Mouse (Mus musculus): Measurements from ENCODE around the gene Dusp22. TPM values are rescaled to one million over a fixed set of nuclear protein-coding genes. Genes with fewer than 3 reads are reported as not detected.

Dusp22 gene
- polyA plus RNA-seq (2012; rRNA removed): 22.8 and 25.2 TPM in 2 replicates

DNA sequence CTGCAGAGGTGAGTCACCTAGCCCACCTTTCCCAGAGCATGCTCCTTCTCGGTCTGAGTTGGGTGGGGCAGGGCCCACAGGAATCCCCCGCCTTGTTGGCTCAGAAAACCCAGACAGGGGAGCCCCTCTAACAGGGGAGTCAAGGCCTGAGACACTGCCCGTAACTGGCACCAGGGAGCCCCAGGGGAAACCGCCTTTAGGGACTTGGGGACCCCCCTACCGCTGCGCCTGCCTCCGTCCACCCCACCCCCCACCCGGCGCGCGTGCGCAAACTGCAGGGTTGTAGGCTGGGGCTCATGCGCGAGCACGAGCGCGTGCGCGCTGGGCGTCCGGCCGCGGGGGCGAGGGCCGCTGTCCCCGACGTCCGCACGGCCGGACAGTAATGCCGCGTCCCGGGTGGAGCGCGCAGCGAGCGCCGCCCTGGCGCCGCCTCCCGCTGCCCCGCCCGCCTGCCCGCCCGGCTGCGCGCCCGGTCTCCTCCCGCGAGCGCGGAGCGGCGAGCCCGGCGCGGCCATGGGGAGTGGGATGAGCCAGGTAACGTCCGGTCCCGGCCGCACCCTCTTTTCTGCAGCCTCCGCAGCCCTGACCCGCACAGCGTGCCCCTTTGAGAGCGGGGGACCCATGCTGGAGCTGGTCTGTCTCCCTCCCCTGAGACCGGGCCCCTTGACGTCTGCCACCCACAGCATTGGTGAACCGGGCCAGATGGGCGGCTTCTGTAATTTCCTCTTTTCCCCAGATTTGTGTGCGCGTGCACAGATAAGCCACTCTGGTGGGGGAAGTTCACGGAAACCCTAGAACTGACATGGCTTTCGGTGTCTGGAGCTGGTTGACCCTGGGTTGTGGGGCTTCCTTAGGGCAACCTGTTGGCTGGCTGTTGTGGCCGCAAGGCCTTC is at the start of gene Dusp22:
TSS of gene Dusp22 (plus strand) at position 387 of the 893 bp plus-strand sequence.
- TF ChIP-seq POLR2A (IDR thresholded peaks at IDR 0.05; ENCODE audit: low read depth, low read length) (peak; percentile 20), CTCF (conservative IDR thresholded peaks at IDR 0.05; ENCODE audit: insufficient read depth, insufficient read length, low read depth, low read length) (no peak)
- Histone ChIP-seq H3K4me1 (ENCODE audit: control insufficient read depth, insufficient read depth, low read length) (peaks cover 3% of the 10 kb centered on the region; the same call in 1 of the 2 replicates), H3K27ac (ENCODE audit: insufficient read depth, low read depth, low read length) (peak within 1 kb of the TSS; percentile 85), H3K4me3 (ENCODE audit: insufficient read depth, low read depth, low read length) (peak within 1 kb of the TSS; percentile 93), H3K27me3 (replicated peaks; ENCODE audit: control insufficient read depth, insufficient read depth, low read length) (no peaks in the 10 kb centered on the region), H3K36me3 (ENCODE audit: control insufficient read depth, insufficient read depth, low read length) (no peaks in the 10 kb centered on the region)
- peak; percentile 94 for DNase-seq
- WGBS: under 1% methylated on average over 74 of the region's 74 CpGs

- Histone ChIP-seq H3K27me3 (replicated peaks; ENCODE audit: control insufficient read depth, insufficient read depth, low read length) (no peaks in the 10 kb centered on the region), H3K4me1 (ENCODE audit: control insufficient read depth, insufficient read depth, low read length) (no peaks in the 10 kb centered on the region), H3K36me3 (ENCODE audit: control insufficient read depth, insufficient read depth, low read length) (no peaks in the 10 kb centered on the region), H3K27ac (ENCODE audit: insufficient read depth, low read depth, low read length) (no peak overlapping the region), H3K4me3 (ENCODE audit: insufficient read depth, low read depth, low read length) (no peak overlapping the region)
- 81% methylated on average over 6 of the region's 6 CpGs for WGBS
- no peak for TF ChIP-seq CTCF (conservative IDR thresholded peaks at IDR 0.05; ENCODE audit: insufficient read depth, insufficient read length, low read depth, low read length)
- DNase-seq: no peak
Measured at GRCm38 (mm10) chr13:30612079-30612794, 47.6 kb upstream of the Dusp22 start.

DNA sequence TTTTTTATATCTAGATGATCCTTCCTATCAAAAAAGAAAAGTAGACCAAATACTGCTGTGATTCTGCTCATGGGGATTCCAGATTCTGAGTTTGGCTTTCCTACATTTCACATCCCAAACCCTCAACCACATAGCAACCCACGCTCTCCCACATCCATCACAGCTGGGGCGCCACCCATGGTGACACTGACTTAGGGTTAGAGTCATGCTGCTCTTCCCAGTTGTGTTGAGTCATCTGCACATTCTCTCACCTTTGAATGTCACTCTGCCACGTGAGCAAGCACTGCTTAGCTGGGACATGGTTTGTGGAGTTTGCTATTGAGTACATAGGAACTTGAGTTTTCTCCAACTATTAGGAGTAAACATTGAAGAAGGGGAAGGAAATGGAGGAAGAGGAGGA is 40.1 kb upstream of the Dusp22 start:
- H3K4me1 ChIP-seq (ENCODE audit: control insufficient read depth, insufficient read depth, low read length): no peaks in the 10 kb centered on the region
- TF ChIP-seq POLR2A (IDR thresholded peaks at IDR 0.05; ENCODE audit: low read depth, low read length): no peak
- TF ChIP-seq CTCF (conservative IDR thresholded peaks at IDR 0.05; ENCODE audit: insufficient read depth, insufficient read length, low read depth, low read length): no peak
- no peak overlapping the region for H3K4me3 ChIP-seq (ENCODE audit: insufficient read depth, low read depth, low read length)
- DNase-seq: no peak
- 75% methylated on average over 3 of the region's 3 CpGs for WGBS
- no peaks in the 10 kb centered on the region for H3K27me3 ChIP-seq (replicated peaks; ENCODE audit: control insufficient read depth, insufficient read depth, low read length)
- no peaks in the 10 kb centered on the region for H3K36me3 ChIP-seq (ENCODE audit: control insufficient read depth, insufficient read depth, low read length)
- no peak overlapping the region for H3K27ac ChIP-seq (ENCODE audit: insufficient read depth, low read depth, low read length)

DNA sequence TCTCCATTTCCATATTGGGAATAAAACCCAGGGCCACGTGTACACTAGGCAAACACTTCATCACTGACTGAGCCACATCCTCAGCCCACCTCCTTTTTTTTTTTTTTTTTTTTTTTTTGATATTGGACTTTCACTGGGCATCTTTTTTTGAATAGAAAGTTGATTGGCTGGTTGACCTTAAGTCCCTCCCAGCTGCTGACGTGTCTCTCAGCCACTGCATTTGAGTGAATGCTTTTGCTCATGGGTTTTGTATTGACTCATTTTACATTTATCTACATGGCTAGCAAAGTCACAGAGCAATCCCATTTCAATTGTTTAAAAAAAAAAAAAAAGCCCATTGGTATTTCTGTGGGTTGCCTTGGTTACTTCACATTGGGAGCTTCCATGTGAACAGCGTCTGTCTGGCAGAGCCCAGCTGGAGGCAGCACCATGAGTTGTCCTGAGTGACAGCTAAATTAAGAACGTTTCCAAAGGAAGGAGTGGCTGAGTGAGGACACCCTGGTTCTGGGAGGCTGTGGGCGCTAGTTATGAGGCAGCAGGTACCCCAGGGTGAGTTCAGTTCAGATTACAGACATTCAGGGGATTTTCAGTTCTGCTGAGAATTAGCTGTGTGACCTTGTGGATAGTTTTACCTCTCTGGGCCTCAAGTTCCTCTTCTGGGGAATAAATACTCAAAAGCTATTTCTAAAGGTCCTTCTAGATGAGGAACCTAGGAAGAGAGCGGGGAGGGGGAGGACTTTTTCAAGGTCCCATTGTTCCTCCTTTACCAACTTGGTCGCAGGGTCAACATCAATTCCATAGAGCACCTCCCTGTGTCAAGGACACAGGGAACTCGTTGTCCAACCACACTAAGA is 31.4 kb upstream of the Dusp22 start:
- no peaks in the 10 kb centered on the region for H3K27me3 ChIP-seq (replicated peaks; ENCODE audit: control insufficient read depth, insufficient read depth, low read length)
- no peak overlapping the region for H3K27ac ChIP-seq (ENCODE audit: insufficient read depth, low read depth, low read length)
- DNase-seq: no peak
- no peak overlapping the region for H3K4me3 ChIP-seq (ENCODE audit: insufficient read depth, low read depth, low read length)
- 70% methylated on average over 8 of the region's 8 CpGs for WGBS
- TF ChIP-seq POLR2A (IDR thresholded peaks at IDR 0.05; ENCODE audit: low read depth, low read length) (no peak), CTCF (conservative IDR thresholded peaks at IDR 0.05; ENCODE audit: insufficient read depth, insufficient read length, low read depth, low read length) (no peak)
- H3K4me1 ChIP-seq (ENCODE audit: control insufficient read depth, insufficient read depth, low read length): no peaks in the 10 kb centered on the region
- no peaks in the 10 kb centered on the region for H3K36me3 ChIP-seq (ENCODE audit: control insufficient read depth, insufficient read depth, low read length)

DNA sequence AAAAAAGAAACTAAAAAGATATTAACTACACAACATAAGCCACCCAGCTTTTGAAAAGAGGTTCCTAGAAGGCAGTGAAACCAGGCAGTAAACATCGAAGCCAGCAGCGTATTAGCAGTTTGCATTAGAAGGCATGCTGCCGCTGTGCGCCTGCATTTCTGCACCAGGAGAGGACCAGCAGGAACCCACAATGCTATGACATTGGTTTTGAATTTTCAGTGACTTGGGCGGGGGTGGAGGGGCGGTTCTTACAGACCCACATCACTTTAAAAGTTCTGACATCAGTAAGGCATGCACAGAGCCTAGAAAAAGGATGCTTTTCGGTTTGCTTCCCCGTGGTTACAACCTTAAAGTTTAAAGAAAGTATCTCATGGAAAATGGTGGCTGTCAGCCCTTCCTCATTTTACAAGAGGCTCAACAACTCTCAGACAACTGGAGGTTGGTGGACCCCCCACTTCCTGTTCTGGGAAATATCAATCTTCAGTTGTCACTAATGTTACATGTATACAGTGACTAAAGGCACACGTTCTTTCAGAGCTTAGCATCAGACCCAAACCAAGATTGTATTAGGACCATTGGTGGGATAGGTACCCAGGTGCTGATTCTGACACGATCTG is 29.9 kb upstream of the Dusp22 start:
- H3K4me3 ChIP-seq (ENCODE audit: insufficient read depth, low read depth, low read length): no peak overlapping the region
- no peak for DNase-seq
- no peaks in the 10 kb centered on the region for H3K36me3 ChIP-seq (ENCODE audit: control insufficient read depth, insufficient read depth, low read length)
- WGBS: 79% methylated on average over 10 of the region's 10 CpGs
- no peaks in the 10 kb centered on the region for H3K4me1 ChIP-seq (ENCODE audit: control insufficient read depth, insufficient read depth, low read length)
- TF ChIP-seq POLR2A (IDR thresholded peaks at IDR 0.05; ENCODE audit: low read depth, low read length) (no peak), CTCF (conservative IDR thresholded peaks at IDR 0.05; ENCODE audit: insufficient read depth, insufficient read length, low read depth, low read length) (no peak)
- no peak overlapping the region for H3K27ac ChIP-seq (ENCODE audit: insufficient read depth, low read depth, low read length)
- H3K27me3 ChIP-seq (replicated peaks; ENCODE audit: control insufficient read depth, insufficient read depth, low read length): no peaks in the 10 kb centered on the region

GRCm38 (mm10) chr13:30632998-30633397 is 26.8 kb upstream of the Dusp22 start:
- no peak for DNase-seq
- TF ChIP-seq POLR2A (IDR thresholded peaks at IDR 0.05; ENCODE audit: low read depth, low read length) (no peak), CTCF (conservative IDR thresholded peaks at IDR 0.05; ENCODE audit: insufficient read depth, insufficient read length, low read depth, low read length) (no peak)
- WGBS: 57% methylated on average over 6 of the region's 6 CpGs
- no peak overlapping the region for H3K27ac ChIP-seq (ENCODE audit: insufficient read depth, low read depth, low read length)
- no peaks in the 10 kb centered on the region for H3K27me3 ChIP-seq (replicated peaks; ENCODE audit: control insufficient read depth, insufficient read depth, low read length)
- no peaks in the 10 kb centered on the region for H3K36me3 ChIP-seq (ENCODE audit: control insufficient read depth, insufficient read depth, low read length)
- H3K4me1 ChIP-seq (ENCODE audit: control insufficient read depth, insufficient read depth, low read length): no peaks in the 10 kb centered on the region
- H3K4me3 ChIP-seq (ENCODE audit: insufficient read depth, low read depth, low read length): no peak overlapping the region

All from kidney, adult 2 months (tissue).